Mouse (Mus musculus): Measurements from ENCODE around the gene Gm6217. TPM values are rescaled to one million over a fixed set of nuclear protein-coding genes. Genes with fewer than 3 reads are reported as not detected.

Gm6217 gene
- polyA plus RNA-seq, 1 experiment from 2014 or later: not detected

GRCm38 (mm10) chr1:82901201-82901600, 30.0 kb downstream of the Gm6217 start:
- no peaks in the 10 kb centered on the region for H3K27me3 ChIP-seq (replicated peaks; ENCODE audit: control insufficient read depth, insufficient read depth, low read length)
- 89% methylated on average over 3 of the region's 3 CpGs for WGBS
- ATAC-seq: no peak
- H3K9ac ChIP-seq (ENCODE audit: low read depth, low read length): no peak overlapping the region
- no peak overlapping the region for H3K27ac ChIP-seq (ENCODE audit: low read length)
- no peaks in the 10 kb centered on the region for H3K9me3 ChIP-seq (ENCODE audit: control insufficient read depth, low read length)
- H3K36me3 ChIP-seq (ENCODE audit: control insufficient read depth, insufficient read depth, low read length): peaks cover 7% of the 10 kb centered on the region; the same call in 1 of the 2 replicates
- no peaks in the 10 kb centered on the region for H3K4me1 ChIP-seq (ENCODE audit: control insufficient read depth, insufficient read depth, low read length)
- no peak overlapping the region for H3K4me2 ChIP-seq (ENCODE audit: low read depth, low read length)
- no peak overlapping the region for H3K4me3 ChIP-seq (ENCODE audit: low read length)

GRCm38 (mm10) chr1:82900567-82900966, 30.6 kb downstream of the Gm6217 start:
- no peak overlapping the region for H3K4me2 ChIP-seq (ENCODE audit: low read depth, low read length)
- WGBS: 94% methylated on average over 1 of the region's 1 CpGs
- H3K9me3 ChIP-seq (ENCODE audit: control insufficient read depth, low read length): no peaks in the 10 kb centered on the region
- H3K9ac ChIP-seq (ENCODE audit: low read depth, low read length): no peak overlapping the region
- no peaks in the 10 kb centered on the region for H3K27me3 ChIP-seq (replicated peaks; ENCODE audit: control insufficient read depth, insufficient read depth, low read length)
- no peaks in the 10 kb centered on the region for H3K4me1 ChIP-seq (ENCODE audit: control insufficient read depth, insufficient read depth, low read length)
- no peak overlapping the region for H3K4me3 ChIP-seq (ENCODE audit: low read length)
- no peak overlapping the region for H3K27ac ChIP-seq (ENCODE audit: low read length)
- ATAC-seq: no peak
- H3K36me3 ChIP-seq (ENCODE audit: control insufficient read depth, insufficient read depth, low read length): peaks cover 7% of the 10 kb centered on the region; the same call in 1 of the 2 replicates

GRCm38 (mm10) chr1:82893269-82893668, 37.9 kb downstream of the Gm6217 start:
- Histone ChIP-seq H3K4me3 (ENCODE audit: low read length) (no peak overlapping the region), H3K27me3 (replicated peaks; ENCODE audit: control insufficient read depth, insufficient read depth, low read length) (no peaks in the 10 kb centered on the region), H3K4me1 (ENCODE audit: control insufficient read depth, insufficient read depth, low read length) (no peaks in the 10 kb centered on the region), H3K4me2 (ENCODE audit: low read depth, low read length) (no peak overlapping the region), H3K9ac (ENCODE audit: low read depth, low read length) (no peak overlapping the region), H3K27ac (ENCODE audit: low read length) (no peak overlapping the region), H3K36me3 (ENCODE audit: control insufficient read depth, insufficient read depth, low read length) (peaks cover 6% of the 10 kb centered on the region; the same call in 1 of the 2 replicates), H3K9me3 (ENCODE audit: control insufficient read depth, low read length) (no peaks in the 10 kb centered on the region)
- no peak for ATAC-seq
- 92% methylated on average over 7 of the region's 7 CpGs for WGBS

Other genes starting within 250 kb of the Gm6217 start
- 166 and 173 TPM in 2 replicates for gene Mff, start 206.5 kb downstream of the Gm6217 start, polyA plus RNA-seq (2015; fragmentation: Nextera tagmentation; extraction: Ambion mirVana)
- gene Tm4sf20, start 162.9 kb downstream of the Gm6217 start, polyA plus RNA-seq (2015; fragmentation: Nextera tagmentation; extraction: Ambion mirVana): 201 and 234 TPM in 2 replicates
- not detected in 2 replicates for gene Gm47791, start 160.2 kb downstream of the Gm6217 start, polyA plus RNA-seq (2015; fragmentation: Nextera tagmentation; extraction: Ambion mirVana)
- gene Agfg1, start 91.9 kb downstream of the Gm6217 start, polyA plus RNA-seq (2015; fragmentation: Nextera tagmentation; extraction: Ambion mirVana): 14.1 and 31.8 TPM in 2 replicates
- gene A030005L19Rik, start 18.1 kb downstream of the Gm6217 start, polyA plus RNA-seq (2015; fragmentation: Nextera tagmentation; extraction: Ambion mirVana): not detected in 2 replicates
- gene A030014E15Rik, start 6.5 kb downstream of the Gm6217 start, polyA plus RNA-seq (2015; fragmentation: Nextera tagmentation; extraction: Ambion mirVana): not detected in 2 replicates
- gene A030003K21Rik, start 12.0 kb upstream of the Gm6217 start, polyA plus RNA-seq (2015; fragmentation: Nextera tagmentation; extraction: Ambion mirVana): not detected in 2 replicates
- gene Gm7544, start 24.6 kb upstream of the Gm6217 start, polyA plus RNA-seq (2015; fragmentation: Nextera tagmentation; extraction: Ambion mirVana): not detected in 2 replicates
- gene Gm47955, start 28.9 kb upstream of the Gm6217 start, polyA plus RNA-seq (2015; fragmentation: Nextera tagmentation; extraction: Ambion mirVana): not detected in 2 replicates
- not detected in 2 replicates for gene Gm47959, start 69.1 kb upstream of the Gm6217 start, polyA plus RNA-seq (2015; fragmentation: Nextera tagmentation; extraction: Ambion mirVana)
- 1.9 and 2.0 TPM in 2 replicates for gene Slc19a3, start 107.0 kb upstream of the Gm6217 start, polyA plus RNA-seq (2015; fragmentation: Nextera tagmentation; extraction: Ambion mirVana)
- not detected in 2 replicates for gene Krtap28-10, start 111.1 kb upstream of the Gm6217 start, polyA plus RNA-seq (2015; fragmentation: Nextera tagmentation; extraction: Ambion mirVana)
- gene Gm47969, start 113.5 kb upstream of the Gm6217 start, polyA plus RNA-seq (2015; fragmentation: Nextera tagmentation; extraction: Ambion mirVana): not detected in 2 replicates
- not detected in 2 replicates for gene A030005K14Rik, start 128.0 kb upstream of the Gm6217 start, polyA plus RNA-seq (2015; fragmentation: Nextera tagmentation; extraction: Ambion mirVana)
- not detected in 2 replicates for gene Krtap28-13, start 129.5 kb upstream of the Gm6217 start, polyA plus RNA-seq (2015; fragmentation: Nextera tagmentation; extraction: Ambion mirVana)
- gene Ccl20, start 185.4 kb upstream of the Gm6217 start, polyA plus RNA-seq (2015; fragmentation: Nextera tagmentation; extraction: Ambion mirVana): 4.0 and 5.1 TPM in 2 replicates
- not detected in 2 replicates for gene Daw1, start 228.4 kb upstream of the Gm6217 start, polyA plus RNA-seq (2015; fragmentation: Nextera tagmentation; extraction: Ambion mirVana)